Comparison of ENCODE assay signal across 27 mouse cellular contexts in genomic region chr1:83878330-83879108, GRCm38 (mm10).
DNase-seq lines count a peak whose midpoint lies in the region; ATAC-seq lines count a peak whose summit lies in the region.
"Had no signal": no experiment of that assay in that cellular context is flagged by ENCODE, and none has a peak within 500 bp of the region (broad histone marks: within the 10 kb centered on the region; RNA-seq: fewer than 3 reads in every experiment).

No protein-coding gene starts in this region.

- ATAC-seq in hindbrain, embryonic 13.5 days (ENCODE audit: low FRiP score): peak; percentile 58; the same call in 1 of the 2 replicates
- ATAC-seq in neural tube, embryonic 12.5 days (ENCODE audit: low FRiP score, low read depth): peak; percentile 70
- ATAC-seq: forebrain, postnatal 0 days; Patski had no signal

- no peaks in the 10 kb centered on the region for H3K36me3 ChIP-seq in hindbrain, embryonic 13.5 days
- no peaks in the 10 kb centered on the region for H3K36me3 ChIP-seq in hindbrain, embryonic 10.5 days
- H3K36me3 ChIP-seq in neural tube, embryonic 12.5 days: no peaks in the 10 kb centered on the region
- H3K36me3 ChIP-seq: embryonic facial prominence, embryonic 10.5 days; embryonic facial prominence, embryonic 15.5 days; forebrain, embryonic 12.5 days; heart, embryonic 13.5 days; lung, embryonic 15.5 days; midbrain, embryonic 10.5 days had no signal

- no peak overlapping the region for H3K4me3 ChIP-seq in hindbrain, embryonic 13.5 days
- H3K4me3 ChIP-seq in hindbrain, embryonic 10.5 days: no peak overlapping the region
- no peak overlapping the region for H3K4me3 ChIP-seq in neural tube, embryonic 12.5 days
- H3K4me3 ChIP-seq: embryonic facial prominence, embryonic 10.5 days; embryonic facial prominence, embryonic 15.5 days; forebrain, embryonic 12.5 days; heart, embryonic 13.5 days; lung, embryonic 15.5 days; midbrain, embryonic 10.5 days had no signal

- no peak overlapping the region for H3K4me2 ChIP-seq in hindbrain, embryonic 13.5 days
- H3K4me2 ChIP-seq in neural tube, embryonic 12.5 days (replicated peaks): no peak overlapping the region
- H3K4me2 ChIP-seq: embryonic facial prominence, embryonic 15.5 days; forebrain, embryonic 12.5 days; heart, embryonic 13.5 days; lung, embryonic 15.5 days had no signal

- peaks cover 6% of the 10 kb centered on the region; the same call in 1 of the 2 replicates for H3K4me1 ChIP-seq in hindbrain, embryonic 13.5 days (replicated peaks)
- H3K4me1 ChIP-seq in hindbrain, embryonic 10.5 days (replicated peaks): 0 out of 2 replicates have a peak, but pooled peaks cover 2% of the 10 kb centered on the region
- no peaks in the 10 kb centered on the region; the same call in 1 of the 2 replicates for H3K4me1 ChIP-seq in neural tube, embryonic 12.5 days
- H3K4me1 ChIP-seq: embryonic facial prominence, embryonic 10.5 days; embryonic facial prominence, embryonic 15.5 days; heart, embryonic 13.5 days; lung, embryonic 15.5 days; midbrain, embryonic 10.5 days had no signal

- no peaks in the 10 kb centered on the region for H3K9me3 ChIP-seq in hindbrain, embryonic 13.5 days
- no peaks in the 10 kb centered on the region for H3K9me3 ChIP-seq in hindbrain, embryonic 10.5 days
- H3K9me3 ChIP-seq in neural tube, embryonic 12.5 days: no peaks in the 10 kb centered on the region
- H3K9me3 ChIP-seq: embryonic facial prominence, embryonic 10.5 days; embryonic facial prominence, embryonic 15.5 days; forebrain, embryonic 12.5 days; heart, embryonic 13.5 days; lung, embryonic 15.5 days; midbrain, embryonic 10.5 days had no signal

- no peaks in the 10 kb centered on the region for H3K27me3 ChIP-seq in hindbrain, embryonic 13.5 days
- H3K27me3 ChIP-seq in hindbrain, embryonic 10.5 days (ENCODE audit: insufficient read depth, poor library complexity, severe bottlenecking): no peaks in the 10 kb centered on the region
- no peaks in the 10 kb centered on the region for H3K27me3 ChIP-seq in neural tube, embryonic 12.5 days (replicated peaks)
- H3K27me3 ChIP-seq: forebrain, embryonic 12.5 days; heart, embryonic 13.5 days; lung, embryonic 15.5 days had no signal

- H3K27ac ChIP-seq in hindbrain, embryonic 13.5 days: peak overlapping the region; percentile 75
- no peak overlapping the region for H3K27ac ChIP-seq in hindbrain, embryonic 10.5 days
- no peak overlapping the region for H3K27ac ChIP-seq in neural tube, embryonic 12.5 days
- H3K27ac ChIP-seq: embryonic facial prominence, embryonic 10.5 days; embryonic facial prominence, embryonic 15.5 days; forebrain, embryonic 12.5 days; heart, embryonic 13.5 days; liver, embryonic 14.5 days; lung, embryonic 15.5 days; midbrain, embryonic 10.5 days had no signal

- 64% methylated on average over 8 of the region's 8 CpGs for WGBS in hindbrain, embryonic 13.5 days
- 87% methylated on average over 8 of the region's 8 CpGs for WGBS in hindbrain, embryonic 10.5 days
- WGBS in neural tube, embryonic 12.5 days: 63% methylated on average over 8 of the region's 8 CpGs

- no peak for DNase-seq in hindbrain, embryonic 10.5 days (ENCODE audit: low spot score)
- peak; percentile 6 to 12 for DNase-seq in kidney, postnatal 4 days
- DNase-seq in kidney, postnatal 14 days: no peak
- no peak for DNase-seq in neural tube, embryonic 10.5 days (ENCODE audit: extremely low spot score, low spot score)
- no peak for DNase-seq in urinary bladder, adult 18-20 months (ENCODE audit: low spot score in 2 of 2)
- DNase-seq: adrenal gland, postnatal 10 days; cerebellum, adult 8-10 months; cerebellum, postnatal 25 days; forebrain, postnatal 0 days; gastrocnemius, postnatal 10 days; heart, postnatal 10 days; kidney, adult 2 months; liver; right cerebral cortex, adult 18-20 months; spleen, adult 18-20 months; thymus, adult 18-20 months; thymus, postnatal 25 days had no signal

- no peak overlapping the region for H3K9ac ChIP-seq in hindbrain, embryonic 13.5 days
- no peak overlapping the region for H3K9ac ChIP-seq in neural tube, embryonic 12.5 days
- H3K9ac ChIP-seq: embryonic facial prominence, embryonic 15.5 days; forebrain, embryonic 12.5 days; forebrain, postnatal 0 days; heart, embryonic 13.5 days; liver, embryonic 14.5 days; lung, embryonic 15.5 days had no signal

Comparison
In these comparisons a context has a peak if more than half of its experiments do, and no peak if none do; other contexts are left out.
1. DNase-seq: peak in kidney, postnatal 4 days (2 of 2); none in hindbrain, embryonic 10.5 days (single experiment), kidney, postnatal 14 days (single experiment), neural tube, embryonic 10.5 days (single experiment) and urinary bladder, adult 18-20 months (0 of 2).